Mouse (Mus musculus) hindbrain, embryonic 14.5 days (tissue): ENCODE measurements around the gene Med4. TPM values are rescaled to one million over a fixed set of nuclear protein-coding genes. Genes with fewer than 3 reads are reported as not detected.

Experiments used
- ATAC-seq: fragments of 200-750 bp; cut with Nextera tagmentation; 2 replicates; pipeline ENCODE4 v1.8.0; 2017; ENCODE audit warnings: moderate number of reproducible peaks, mild to moderate bottlenecking, moderate TSS enrichment, moderate library complexity; ENCODE audit not compliant: low FRiP score
- DNase-seq: peaks from one replicate; pipeline ENCODE4 v3.0.0-alpha.2; 2015; ENCODE audit warnings: low spot score
- H3K27ac ChIP-seq: fragments of 300-500 bp; sonication (generic); 2 replicates; pipeline ENCODE4 v1.5.1; 2014; ENCODE audit warnings: mild to moderate bottlenecking, moderate library complexity
- H3K27me3 ChIP-seq: fragments of 300-500 bp; sonication (generic); 2 replicates; pipeline ENCODE4 v1.6.1; 2014; ENCODE audit warnings: mild to moderate bottlenecking, low read length, mixed read lengths; ENCODE audit not compliant: control insufficient read depth, insufficient read depth
- H3K36me3 ChIP-seq: fragments of 300-500 bp; sonication (generic); replicated peaks from 2 replicates; pipeline ENCODE4 v1.6.1; 2014; ENCODE audit not compliant: control insufficient read depth, insufficient read depth
- H3K4me1 ChIP-seq: fragments of 300-500 bp; sonication (generic); replicated peaks from 2 replicates; pipeline ENCODE4 v1.6.1; 2014; ENCODE audit warnings: antibody characterized with exemption, low read length, mixed read lengths; ENCODE audit not compliant: control insufficient read depth, insufficient read depth
- H3K4me2 ChIP-seq: fragments of 300-500 bp; sonication (generic); replicated peaks from 2 replicates; pipeline ENCODE4 v1.6.1; 2014; ENCODE audit warnings: mild to moderate bottlenecking, moderate library complexity
- H3K4me3 ChIP-seq: fragments of 300-500 bp; sonication (generic); replicated peaks from 2 replicates; pipeline ENCODE4 v1.5.1; 2014; ENCODE audit warnings: mild to moderate bottlenecking, low read length
- H3K9ac ChIP-seq: fragments of 300-500 bp; sonication (generic); 2 replicates; pipeline ENCODE4 v1.6.1; 2014
- H3K9me3 ChIP-seq: fragments of 300-500 bp; sonication (generic); 2 replicates; pipeline ENCODE4 v1.6.1; 2016; ENCODE audit warnings: low read length; ENCODE audit not compliant: control insufficient read depth
- WGBS: fragments of 180-500 bp; shearing (Covaris S2); extraction: QIAGEN DNeasy Blood & Tissue Kit; methylation state at CpG from one replicate; pipeline ENCODE4 v1.1.7; 2014; 5-methylcytosine and 5-hydroxymethylcytosine counted together
- polyA plus RNA-seq: library from polyadenylated mRNA; unstranded; fragments of >200 nt; fragmentation: Nextera tagmentation; extraction: Ambion mirVana; gene quantifications from 2 replicates; pipeline ENCODE4 v1.2.1, GENCODE M21; 2014

Gene Med4
- polyA plus RNA-seq: 63.9 and 67.8 TPM in 2 replicates

DNA sequence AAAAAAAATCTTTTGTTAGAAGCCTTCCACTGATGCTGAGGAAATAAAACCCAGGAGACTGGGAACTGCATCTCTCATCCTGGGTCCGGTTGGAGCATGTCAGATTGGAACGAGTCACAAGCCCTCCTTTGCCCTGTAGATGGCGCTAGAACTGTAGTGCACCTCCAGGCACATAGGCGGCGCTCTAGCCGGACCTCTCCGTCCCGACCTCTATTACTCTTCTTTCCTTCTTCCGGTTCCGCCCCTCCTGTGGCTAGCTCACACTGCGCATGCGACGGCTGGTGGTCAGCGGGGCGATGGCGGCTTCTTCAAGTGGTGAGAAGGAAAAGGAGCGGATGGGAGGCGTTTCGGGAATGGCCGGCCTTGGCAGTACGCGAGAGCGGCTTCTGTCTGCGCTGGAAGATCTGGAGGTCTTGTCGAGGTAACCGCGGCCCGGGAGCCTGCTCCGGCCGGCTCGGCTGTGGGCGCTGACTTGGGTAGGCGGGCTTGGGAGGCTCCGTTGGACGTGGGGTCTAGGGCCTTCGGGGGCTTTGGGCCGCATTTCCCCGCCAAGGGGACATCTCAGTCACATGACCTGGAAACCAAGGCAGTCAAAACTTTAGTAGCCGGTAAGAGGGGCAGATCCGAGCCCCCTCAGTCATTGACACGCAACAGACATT is at the start of gene Med4:
Med4 (plus strand) TSS at position 261 of the 659 bp plus-strand sequence.
- Histone ChIP-seq H3K4me1 (peaks cover 10% of the 10 kb centered on the region), H3K27me3 (no peaks in the 10 kb centered on the region), H3K9me3 (no peaks in the 10 kb centered on the region), H3K4me3 (peak within 1 kb of the TSS; percentile 78), H3K27ac (no peak within 1 kb of the TSS), H3K4me2 (peak within 1 kb of the TSS; percentile 82), H3K9ac (peak within 1 kb of the TSS; percentile 85), H3K36me3 (peaks cover 20% of the 10 kb centered on the region)
- peak; percentile 96 for ATAC-seq
- under 1% methylated on average over 41 of the region's 41 CpGs for WGBS
- DNase-seq: peak; percentile 99

DNA sequence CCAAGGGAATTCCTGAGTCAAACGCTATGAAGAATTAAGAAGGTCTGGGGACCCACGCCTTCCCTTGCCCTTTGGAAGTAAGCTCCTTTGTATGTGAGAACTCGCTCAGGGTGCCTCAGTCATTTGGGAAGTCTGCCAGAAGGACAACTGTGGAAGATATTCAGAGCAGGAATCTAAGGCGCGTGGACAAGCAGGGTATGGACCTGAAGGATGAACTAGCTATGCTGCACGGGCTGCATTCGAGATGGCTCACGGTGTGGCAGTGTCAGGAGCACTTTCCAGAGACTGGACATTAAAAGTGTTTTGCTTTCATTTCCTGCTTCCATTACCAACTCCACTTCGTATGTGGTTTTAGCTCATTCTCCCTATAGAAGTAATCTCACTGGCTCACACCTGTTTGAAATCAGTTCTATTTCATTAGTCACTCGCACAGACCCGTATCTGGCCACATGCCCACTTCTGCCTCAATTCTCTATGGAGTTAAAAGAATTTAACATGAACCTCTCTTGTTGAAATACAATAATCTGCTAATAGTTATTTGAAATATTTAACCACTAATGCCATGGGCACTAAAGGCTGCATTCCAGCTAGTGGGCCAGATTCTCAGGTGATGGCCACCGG is 49.2 kb upstream of the Med4 start:
- DNase-seq (no peak), ATAC-seq (no peak)
- Histone ChIP-seq H3K9me3 (no peaks in the 10 kb centered on the region), H3K9ac (no peak overlapping the region), H3K4me3 (no peak overlapping the region), H3K27ac (no peak overlapping the region), H3K36me3 (no peaks in the 10 kb centered on the region), H3K4me2 (no peak overlapping the region), H3K4me1 (no peaks in the 10 kb centered on the region), H3K27me3 (no peaks in the 10 kb centered on the region)
- WGBS: 82% methylated on average over 12 of the region's 12 CpGs

DNA sequence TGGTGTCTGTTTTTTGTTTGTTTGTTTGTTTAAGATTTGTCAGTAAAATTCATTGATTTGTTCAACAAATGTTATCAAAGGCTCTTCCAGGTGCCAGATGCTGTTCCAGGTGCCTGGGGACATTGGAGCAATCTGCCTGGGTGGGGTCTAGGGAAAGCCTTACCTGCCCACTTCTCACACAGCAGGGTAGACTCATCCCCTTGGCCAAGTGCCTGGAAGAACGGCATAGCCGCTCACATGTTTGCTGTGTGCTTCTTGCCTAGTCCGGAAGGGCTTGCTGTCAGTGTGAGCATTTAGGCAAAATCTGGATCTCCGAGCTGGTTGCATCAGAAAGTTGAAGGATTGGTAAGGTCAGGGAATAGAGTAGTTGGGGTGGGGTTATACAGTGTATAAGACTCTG is 47.6 kb upstream of the Med4 start:
- H3K27me3 ChIP-seq: no peaks in the 10 kb centered on the region
- DNase-seq (no peak), ATAC-seq (no peak)
- no peak overlapping the region for H3K4me3 ChIP-seq
- H3K36me3 ChIP-seq: no peaks in the 10 kb centered on the region
- H3K4me2 ChIP-seq: no peak overlapping the region
- no peaks in the 10 kb centered on the region for H3K9me3 ChIP-seq
- no peak overlapping the region for H3K27ac ChIP-seq
- no peaks in the 10 kb centered on the region for H3K4me1 ChIP-seq
- WGBS: 90% methylated on average over 4 of the region's 4 CpGs
- no peak overlapping the region for H3K9ac ChIP-seq

DNA sequence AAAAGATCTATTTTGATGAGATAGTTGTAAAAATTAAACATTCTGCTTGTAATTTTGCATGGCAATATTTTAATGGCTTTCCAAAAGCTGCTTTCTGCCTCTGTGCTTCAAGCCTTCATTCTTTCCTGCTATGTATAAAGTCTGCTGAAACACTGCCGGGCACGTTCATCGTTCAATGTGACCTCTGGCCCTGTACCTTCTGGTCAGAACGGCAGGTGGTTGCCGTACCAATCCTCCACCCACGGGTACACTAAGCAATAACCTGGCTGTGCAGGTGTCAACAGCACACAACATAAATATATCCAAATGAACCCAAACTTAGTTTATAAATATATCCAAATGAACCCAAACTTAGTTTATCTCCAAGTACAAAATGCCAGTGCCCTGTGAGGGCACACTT is 42.1 kb upstream of the Med4 start:
- Histone ChIP-seq H3K4me1 (0 out of 2 replicates have a peak, but pooled peaks cover 5% of the 10 kb centered on the region), H3K36me3 (no peaks in the 10 kb centered on the region), H3K9ac (no peak overlapping the region), H3K4me3 (no peak overlapping the region), H3K27ac (no peak overlapping the region), H3K9me3 (no peaks in the 10 kb centered on the region), H3K4me2 (no peak overlapping the region), H3K27me3 (no peaks in the 10 kb centered on the region)
- ATAC-seq: no peak
- DNase-seq: no peak
- 85% methylated on average over 6 of the region's 6 CpGs for WGBS

DNA sequence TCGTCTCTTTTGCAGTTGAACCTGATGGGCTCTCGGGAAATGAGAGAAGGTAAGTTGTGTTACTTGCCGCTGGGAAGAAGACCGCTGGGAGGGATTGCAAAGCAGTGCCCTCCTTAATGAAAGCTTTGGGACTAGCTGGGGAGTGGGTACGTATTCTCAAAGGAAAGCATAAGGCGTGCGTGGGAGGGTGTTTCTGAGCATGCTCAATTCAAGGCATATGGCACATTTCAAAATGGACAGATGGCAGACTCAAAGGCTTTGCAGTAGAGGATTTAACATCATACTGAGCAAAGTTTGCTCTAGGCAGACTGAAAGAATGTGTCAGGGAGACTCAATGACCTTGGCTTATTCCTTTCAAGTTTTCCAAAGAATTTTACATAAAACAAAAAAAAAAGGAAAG is 40.3 kb upstream of the Med4 start:
- H3K9ac ChIP-seq: no peak overlapping the region
- 0 out of 2 replicates have a peak, but pooled peaks cover 5% of the 10 kb centered on the region for H3K4me1 ChIP-seq
- WGBS: 64% methylated on average over 7 of the region's 7 CpGs
- H3K27me3 ChIP-seq: no peaks in the 10 kb centered on the region
- no peak overlapping the region for H3K27ac ChIP-seq
- H3K9me3 ChIP-seq: no peaks in the 10 kb centered on the region
- no peak for ATAC-seq
- H3K36me3 ChIP-seq: no peaks in the 10 kb centered on the region
- no peak overlapping the region for H3K4me3 ChIP-seq
- H3K4me2 ChIP-seq: no peak overlapping the region
- DNase-seq: no peak

DNA sequence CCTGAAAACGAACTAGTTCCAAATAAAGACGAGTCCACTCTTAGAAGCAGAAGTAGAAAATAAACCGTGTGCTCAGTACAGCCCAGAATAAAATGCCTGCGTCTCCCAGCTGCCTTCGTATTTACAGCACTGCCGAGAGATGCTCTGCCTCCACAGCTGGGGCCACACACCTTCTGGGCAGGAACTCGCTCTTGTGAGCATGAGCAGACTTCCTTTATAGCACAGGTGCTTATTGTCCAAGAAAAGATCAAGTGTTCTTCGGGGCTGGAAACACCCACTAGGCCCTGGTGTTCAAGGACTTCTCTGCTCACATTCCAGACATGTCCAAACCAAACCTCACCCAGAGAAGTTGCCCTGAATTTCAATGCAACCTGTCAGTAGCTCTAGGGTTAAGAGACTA is 39.2 kb upstream of the Med4 start:
- 0 out of 2 replicates have a peak, but pooled peaks cover 5% of the 10 kb centered on the region for H3K4me1 ChIP-seq
- no peak overlapping the region for H3K9ac ChIP-seq
- no peaks in the 10 kb centered on the region for H3K27me3 ChIP-seq
- ATAC-seq (no peak), DNase-seq (no peak)
- no peak overlapping the region for H3K4me3 ChIP-seq
- H3K27ac ChIP-seq: no peak overlapping the region
- no peaks in the 10 kb centered on the region for H3K9me3 ChIP-seq
- H3K4me2 ChIP-seq: no peak overlapping the region
- no peaks in the 10 kb centered on the region for H3K36me3 ChIP-seq
- 85% methylated on average over 8 of the region's 8 CpGs for WGBS

DNA sequence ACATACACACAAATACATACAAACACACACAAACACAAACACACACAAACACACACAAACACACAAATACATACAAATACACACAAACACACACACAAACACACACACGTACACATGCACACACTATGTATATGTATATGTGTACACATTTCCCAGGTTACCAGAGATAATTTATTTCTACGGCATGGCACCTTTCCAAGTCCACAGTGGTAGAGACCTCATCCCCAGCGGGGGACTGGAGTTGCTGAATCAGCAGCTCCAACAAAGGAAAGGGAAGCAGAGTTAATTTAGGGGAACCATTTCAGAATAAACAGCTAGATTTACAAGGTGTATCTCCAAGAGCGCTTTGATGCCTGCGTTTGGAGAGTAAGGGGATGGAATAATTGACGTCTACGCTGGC is 37.6 kb upstream of the Med4 start:
- no peak overlapping the region for H3K27ac ChIP-seq
- ATAC-seq: no peak

DNA sequence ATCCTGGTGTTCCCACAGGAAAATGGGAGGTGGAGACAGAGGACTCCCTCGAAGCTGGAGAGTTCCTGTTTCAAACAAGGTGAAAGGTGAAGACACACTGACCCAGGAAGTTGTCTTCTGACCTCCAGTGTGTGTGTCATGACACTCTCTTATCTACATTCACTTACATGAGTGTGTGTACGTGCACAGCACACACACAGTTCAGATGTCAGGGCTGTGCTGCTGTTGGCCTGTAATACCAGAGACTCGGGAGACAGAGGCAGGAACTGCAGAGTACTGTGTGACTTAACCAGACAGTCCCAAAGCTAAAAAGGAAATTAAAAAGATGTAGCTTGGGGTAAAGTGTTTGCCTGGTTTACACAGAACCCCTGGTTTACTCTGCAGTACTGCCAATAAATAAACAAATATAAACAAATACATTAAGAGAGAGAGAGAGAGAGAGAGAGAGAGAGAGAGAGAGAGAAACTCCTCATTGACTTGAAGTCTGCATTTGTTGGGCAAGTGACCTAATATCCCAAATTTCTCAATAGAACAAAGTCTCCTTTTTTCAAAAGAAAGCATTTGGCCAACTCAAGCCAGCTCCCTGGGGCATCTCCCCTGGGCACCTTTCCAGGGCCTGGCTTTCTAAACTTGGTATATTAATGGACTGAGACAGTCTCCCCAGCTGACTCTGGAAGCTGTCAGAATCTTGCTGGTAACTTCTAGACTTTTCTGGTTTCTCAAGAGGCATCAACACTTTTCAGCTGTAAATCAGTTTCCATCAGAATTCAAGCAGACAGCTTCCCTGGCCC is 36.0 kb upstream of the Med4 start:
- H3K27ac ChIP-seq: peak overlapping the region; percentile 41; the same call in 1 of the 2 replicates
- no peak overlapping the region for H3K9ac ChIP-seq
- H3K9me3 ChIP-seq: no peaks in the 10 kb centered on the region
- ATAC-seq: no peak
- 0 out of 2 replicates have a peak, but pooled peaks cover 5% of the 10 kb centered on the region for H3K4me1 ChIP-seq
- H3K4me3 ChIP-seq: no peak overlapping the region
- H3K4me2 ChIP-seq: no peak overlapping the region
- WGBS: 54% methylated on average over 3 of the region's 3 CpGs
- H3K36me3 ChIP-seq: no peaks in the 10 kb centered on the region
- H3K27me3 ChIP-seq: no peaks in the 10 kb centered on the region
- DNase-seq: peak; percentile 68

More for the DNA sequence above, 37.6 kb upstream of the Med4 start:
- H3K27me3 ChIP-seq: no peaks in the 10 kb centered on the region
- no peak overlapping the region for H3K9ac ChIP-seq
- no peaks in the 10 kb centered on the region for H3K9me3 ChIP-seq
- no peaks in the 10 kb centered on the region for H3K36me3 ChIP-seq
- no peak for DNase-seq
- 0 out of 2 replicates have a peak, but pooled peaks cover 5% of the 10 kb centered on the region for H3K4me1 ChIP-seq
- H3K4me3 ChIP-seq: no peak overlapping the region
- WGBS: 46% methylated on average over 7 of the region's 7 CpGs
- H3K4me2 ChIP-seq: no peak overlapping the region

DNA sequence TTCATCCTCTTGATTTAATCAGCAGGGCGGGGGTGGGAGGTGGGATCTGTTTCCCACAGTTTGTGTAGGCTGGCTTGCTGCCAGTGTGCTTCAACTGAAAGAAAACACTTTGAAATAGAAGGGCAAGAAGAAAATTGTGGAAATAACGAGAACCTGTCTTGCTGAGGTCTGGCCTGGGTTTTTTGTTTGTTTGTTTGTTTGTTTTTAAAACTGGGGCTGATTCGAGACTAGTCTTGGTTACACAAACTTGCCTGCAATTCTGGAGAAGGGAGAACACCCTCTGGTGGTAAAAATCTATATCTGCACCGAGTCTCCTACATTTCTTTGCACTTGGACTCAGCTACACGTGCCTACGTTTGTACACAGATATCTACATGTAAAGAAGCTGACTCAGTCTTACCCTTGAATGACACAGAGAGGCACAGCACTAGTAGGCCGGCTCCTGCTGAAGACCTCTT is 35.2 kb upstream of the Med4 start:
- Histone ChIP-seq H3K27me3 (no peaks in the 10 kb centered on the region), H3K36me3 (no peaks in the 10 kb centered on the region), H3K4me3 (no peak overlapping the region), H3K9ac (no peak overlapping the region), H3K9me3 (no peaks in the 10 kb centered on the region), H3K27ac (peak overlapping the region; percentile 41; the same call in 1 of the 2 replicates), H3K4me1 (0 out of 2 replicates have a peak, but pooled peaks cover 5% of the 10 kb centered on the region), H3K4me2 (no peak overlapping the region)
- WGBS: 26% methylated on average over 7 of the region's 7 CpGs
- DNase-seq (peak; percentile 55), ATAC-seq (peak; percentile 57; the same call in 1 of the 2 replicates)
